Mouse (Mus musculus) kidney, postnatal 0 days (tissue): ENCODE measurements around the gene Birc5. TPM values are rescaled to one million over a fixed set of nuclear protein-coding genes. Genes with fewer than 3 reads are reported as not detected.

Experiments used
- ATAC-seq: fragments of 200-750 bp; cut with Nextera tagmentation; replicated peaks from 2 replicates; pipeline ENCODE4 v1.8.0; 2017; ENCODE audit warnings: low read depth, moderate number of reproducible peaks, moderate TSS enrichment, moderate library complexity; ENCODE audit not compliant: low FRiP score
- DNase-seq: peaks from one replicate; pipeline ENCODE4 v3.0.0-alpha.2; 2016; ENCODE audit warnings: low spot score
- H3K27ac ChIP-seq: fragments of 300-500 bp; sonication (generic); 2 replicates; pipeline ENCODE4 v1.5.1; 2014; ENCODE audit warnings: mild to moderate bottlenecking
- H3K27me3 ChIP-seq: fragments of 300-500 bp; sonication (generic); 2 replicates; pipeline ENCODE4 v1.6.1; 2014; ENCODE audit warnings: low read length, mixed read lengths; ENCODE audit not compliant: insufficient read depth
- H3K36me3 ChIP-seq: fragments of 300-500 bp; sonication (generic); 2 replicates; pipeline ENCODE4 v1.6.1; 2014; ENCODE audit warnings: low read length, mixed read lengths; ENCODE audit not compliant: insufficient read depth
- H3K4me1 ChIP-seq: fragments of 300-500 bp; sonication (generic); replicated peaks from 2 replicates; pipeline ENCODE4 v1.6.1; 2014; ENCODE audit warnings: antibody characterized with exemption, low read length, mixed read lengths; ENCODE audit not compliant: insufficient read depth
- H3K4me2 ChIP-seq: fragments of 300-500 bp; sonication (generic); 2 replicates; pipeline ENCODE4 v1.6.1; 2014; ENCODE audit warnings: mild to moderate bottlenecking, low read length, moderate library complexity, mixed read lengths
- H3K4me3 ChIP-seq: fragments of 300-500 bp; sonication (generic); replicated peaks from 2 replicates; pipeline ENCODE4 v1.5.1; 2014; ENCODE audit warnings: low read depth, low read length
- H3K9ac ChIP-seq: fragments of 300-500 bp; sonication (generic); 2 replicates; pipeline ENCODE4 v1.6.1; 2014; ENCODE audit warnings: low read depth, low read length
- H3K9me3 ChIP-seq: fragments of 300-500 bp; sonication (generic); replicated peaks from 2 replicates; pipeline ENCODE4 v1.6.1; 2016; ENCODE audit warnings: low read length, inconsistent platforms, mixed read lengths
- CTCF ChIP-seq: IDR thresholded peaks from 2 replicates; pipeline ENCODE4 v1.5.1; 2016; ENCODE audit warnings: antibody characterized with exemption, low read depth, mild to moderate bottlenecking, moderate library complexity
- WGBS: fragments of 180-500 bp; shearing (Covaris S2); extraction: QIAGEN DNeasy Blood & Tissue Kit; methylation state at CpG from one replicate; pipeline ENCODE4 v1.1.7; 2014; 5-methylcytosine and 5-hydroxymethylcytosine counted together
- polyA plus RNA-seq: library from polyadenylated mRNA; unstranded; fragments of >200 nt; fragmentation: Nextera tagmentation; extraction: Ambion mirVana; gene quantifications from 2 replicates; pipeline ENCODE4 v1.2.1, GENCODE M21; 2015

The Birc5 gene
- polyA plus RNA-seq, 1 experiment from 2014 or later: 145 TPM

- ATAC-seq (no peak), DNase-seq (no peak)
- no peak for TF ChIP-seq CTCF
- Histone ChIP-seq H3K4me1 (peaks cover 35% of the 10 kb centered on the region), H3K9ac (0 out of 2 replicates have a peak overlapping the region, but pooled peaks have one; percentile 36), H3K9me3 (no peaks in the 10 kb centered on the region), H3K4me2 (no peak overlapping the region), H3K27me3 (no peaks in the 10 kb centered on the region), H3K4me3 (no peak overlapping the region), H3K27ac (peak overlapping the region; percentile 67), H3K36me3 (no peaks in the 10 kb centered on the region)
- WGBS: 79% methylated on average over 1 of the region's 1 CpGs
These were observed 33.2 kb downstream of the Birc5 start for GRCm38 (mm10) chr11:117882208-117882607.

GRCm38 (mm10) chr11:117886000-117886399, 36.9 kb downstream of the Birc5 start:
- WGBS: 32% methylated on average over 5 of the region's 5 CpGs
- 0 out of 2 replicates have a peak overlapping the region, but pooled peaks have one; percentile 20 for H3K27ac ChIP-seq
- H3K9ac ChIP-seq: no peak overlapping the region
- H3K4me2 ChIP-seq: no peak overlapping the region
- no peaks in the 10 kb centered on the region for H3K36me3 ChIP-seq
- peaks cover 4% of the 10 kb centered on the region; the same call in 1 of the 2 replicates for H3K27me3 ChIP-seq
- H3K4me3 ChIP-seq: no peak overlapping the region
- DNase-seq (no peak), ATAC-seq (no peak)
- H3K9me3 ChIP-seq: no peaks in the 10 kb centered on the region
- peaks cover 49% of the 10 kb centered on the region for H3K4me1 ChIP-seq
- TF ChIP-seq CTCF: no peak

GRCm38 (mm10) chr11:117888168-117888852, 39.3 kb downstream of the Birc5 start:
- DNase-seq (no peak), ATAC-seq (no peak)
- no peaks in the 10 kb centered on the region for H3K36me3 ChIP-seq
- H3K9me3 ChIP-seq: no peaks in the 10 kb centered on the region
- no peak overlapping the region for H3K27ac ChIP-seq
- 0 out of 2 replicates have a peak overlapping the region, but pooled peaks have one; percentile 38 for H3K4me2 ChIP-seq
- TF ChIP-seq CTCF: no peak
- H3K4me1 ChIP-seq: peaks cover 41% of the 10 kb centered on the region
- 0 out of 2 replicates have a peak overlapping the region, but pooled peaks have one; percentile 32 for H3K9ac ChIP-seq
- H3K4me3 ChIP-seq: no peak overlapping the region
- peaks cover 4% of the 10 kb centered on the region; the same call in 1 of the 2 replicates for H3K27me3 ChIP-seq
- 25% methylated on average over 20 of the region's 20 CpGs for WGBS

- H3K4me1 ChIP-seq: peaks cover 41% of the 10 kb centered on the region
- no peaks in the 10 kb centered on the region for H3K9me3 ChIP-seq
- TF ChIP-seq CTCF: no peak
- no peaks in the 10 kb centered on the region for H3K36me3 ChIP-seq
- no peak overlapping the region for H3K4me3 ChIP-seq
- DNase-seq: no peak
- peak overlapping the region; percentile 38 for H3K4me2 ChIP-seq
- 0 out of 2 replicates have a peak overlapping the region, but pooled peaks have one; percentile 32 for H3K9ac ChIP-seq
- no peak for ATAC-seq
- H3K27ac ChIP-seq: no peak overlapping the region
- WGBS: 9% methylated on average over 30 of the region's 33 CpGs
- peaks cover 4% of the 10 kb centered on the region; the same call in 1 of the 2 replicates for H3K27me3 ChIP-seq
These were observed 40.1 kb downstream of the Birc5 start for GRCm38 (mm10) chr11:117888853-117889822.

GRCm38 (mm10) chr11:117889887-117890340, 40.9 kb downstream of the Birc5 start:
- H3K4me2 ChIP-seq: no peak overlapping the region
- DNase-seq (no peak), ATAC-seq (no peak)
- no peak overlapping the region for H3K4me3 ChIP-seq
- no peaks in the 10 kb centered on the region for H3K36me3 ChIP-seq
- H3K27ac ChIP-seq: 0 out of 2 replicates have a peak overlapping the region, but pooled peaks have one; percentile 36
- H3K9ac ChIP-seq: no peak overlapping the region
- WGBS: 27% methylated on average over 11 of the region's 11 CpGs
- H3K4me1 ChIP-seq: peaks cover 41% of the 10 kb centered on the region
- no peaks in the 10 kb centered on the region for H3K9me3 ChIP-seq
- no peak for TF ChIP-seq CTCF
- H3K27me3 ChIP-seq: peaks cover 4% of the 10 kb centered on the region; the same call in 1 of the 2 replicates
